Mouse (Mus musculus) hindbrain, embryonic 10.5 days (tissue): ENCODE data around the gene Fbp2. TPM values are rescaled to one million over a fixed set of nuclear protein-coding genes. Genes with fewer than 3 reads are reported as not detected.
"Not testable (repeated sequence)": the region's sequence is repeated elsewhere in the genome, so short reads cannot be mapped to it uniquely, and the experiment has no call there.

Source experiments
- DNase-seq: peaks from one replicate; pipeline ENCODE4 v3.0.0-alpha.2; 2017; ENCODE audit warnings: low spot score
- H3K27ac ChIP-seq: fragments of 300-500 bp; sonication (generic); 2 replicates; pipeline ENCODE4 v1.5.1; 2016; ENCODE audit warnings: mild to moderate bottlenecking, moderate library complexity
- H3K27me3 ChIP-seq: fragments of 300-500 bp; sonication (generic); 2 replicates; pipeline ENCODE4 v1.6.1; 2016; ENCODE audit warnings: mild to moderate bottlenecking; ENCODE audit not compliant: poor library complexity, insufficient read depth, severe bottlenecking
- H3K36me3 ChIP-seq: fragments of 300-500 bp; sonication (generic); 2 replicates; pipeline ENCODE4 v1.6.1; 2016; ENCODE audit warnings: mild to moderate bottlenecking, moderate library complexity
- H3K4me1 ChIP-seq: fragments of 300-500 bp; sonication (generic); replicated peaks from 2 replicates; pipeline ENCODE4 v1.6.1; 2016; ENCODE audit warnings: mild to moderate bottlenecking
- H3K4me3 ChIP-seq: fragments of 300-500 bp; sonication (generic); 2 replicates; pipeline ENCODE4 v1.5.1; 2016; ENCODE audit warnings: mild to moderate bottlenecking, moderate library complexity
- H3K9me3 ChIP-seq: fragments of 300-500 bp; sonication (generic); 2 replicates; pipeline ENCODE4 v1.6.1; 2016; ENCODE audit warnings: mild to moderate bottlenecking, moderate library complexity
- WGBS: fragments of 180-500 bp; shearing (Covaris S2); methylation state at CpG from one replicate; pipeline ENCODE4 v1.1.7; 2016; 5-methylcytosine and 5-hydroxymethylcytosine counted together
- polyA plus RNA-seq: library from polyadenylated mRNA; unstranded; fragments of >200 nt; fragmentation: Nextera tagmentation; extraction: Ambion mirVana; gene quantifications from 2 replicates; pipeline ENCODE4 v1.2.1, GENCODE M21; 2016

The Fbp2 gene
- polyA plus RNA-seq, 1 experiment from 2014 or later: not detected

DNA sequence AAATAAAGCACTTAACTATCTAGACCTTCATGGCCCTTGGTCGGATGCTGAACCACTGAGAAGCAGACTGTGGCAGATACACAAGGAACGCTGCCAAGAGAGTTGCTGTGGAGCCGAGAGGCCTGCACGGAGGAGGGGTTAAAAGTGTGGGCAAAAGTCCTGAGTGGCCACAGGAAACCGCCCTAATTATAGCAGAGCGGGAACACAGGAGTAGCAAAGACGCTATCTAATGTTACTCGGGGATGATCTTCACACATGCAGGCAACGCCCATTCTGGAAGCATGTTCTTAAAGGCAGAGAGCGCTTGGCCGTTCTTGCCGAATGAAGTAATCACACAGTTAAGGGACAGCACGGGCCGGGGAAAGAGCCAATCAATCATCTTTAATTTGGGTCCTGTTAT lies 1.4 kb downstream of the Fbp2 start:
- WGBS: 90% methylated on average over 14 of the region's 14 CpGs
- H3K4me1 ChIP-seq: 0 out of 2 replicates have a peak, but pooled peaks cover 3% of the 10 kb centered on the region
- H3K4me3 ChIP-seq: no peak overlapping the region
- H3K27me3 ChIP-seq: no peaks in the 10 kb centered on the region
- H3K27ac ChIP-seq: no peak overlapping the region
- no peaks in the 10 kb centered on the region for H3K36me3 ChIP-seq
- DNase-seq: no peak
- 0 out of 2 replicates have a peak, but pooled peaks cover 3% of the 10 kb centered on the region for H3K9me3 ChIP-seq

DNA sequence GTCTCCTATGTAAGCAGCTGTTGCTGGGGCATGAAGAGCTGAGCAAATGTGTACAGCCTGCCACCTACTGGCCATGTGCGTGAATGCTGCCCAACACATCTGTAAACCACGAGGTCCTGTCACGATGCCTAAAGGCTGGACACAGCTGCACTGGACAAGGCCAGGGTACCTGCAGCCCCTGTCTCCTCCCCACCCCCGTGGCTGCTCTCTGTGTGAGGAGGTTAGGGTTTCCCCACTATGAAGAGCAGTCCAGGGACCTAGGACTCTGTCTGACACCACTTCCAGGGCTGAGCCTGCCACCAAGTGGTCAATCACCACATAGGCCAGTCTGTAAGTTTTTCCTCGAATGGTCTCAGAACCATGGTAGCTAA lies 1.9 kb downstream of the Fbp2 start:
- DNase-seq: peak; percentile 88
- H3K27ac ChIP-seq: peak overlapping the region; percentile 74
- H3K36me3 ChIP-seq: no peaks in the 10 kb centered on the region
- peak overlapping the region; percentile 40 for H3K4me3 ChIP-seq
- H3K27me3 ChIP-seq: no peaks in the 10 kb centered on the region
- WGBS: 5% methylated on average over 5 of the region's 5 CpGs
- 0 out of 2 replicates have a peak, but pooled peaks cover 3% of the 10 kb centered on the region for H3K9me3 ChIP-seq
- 0 out of 2 replicates have a peak, but pooled peaks cover 3% of the 10 kb centered on the region for H3K4me1 ChIP-seq

DNA sequence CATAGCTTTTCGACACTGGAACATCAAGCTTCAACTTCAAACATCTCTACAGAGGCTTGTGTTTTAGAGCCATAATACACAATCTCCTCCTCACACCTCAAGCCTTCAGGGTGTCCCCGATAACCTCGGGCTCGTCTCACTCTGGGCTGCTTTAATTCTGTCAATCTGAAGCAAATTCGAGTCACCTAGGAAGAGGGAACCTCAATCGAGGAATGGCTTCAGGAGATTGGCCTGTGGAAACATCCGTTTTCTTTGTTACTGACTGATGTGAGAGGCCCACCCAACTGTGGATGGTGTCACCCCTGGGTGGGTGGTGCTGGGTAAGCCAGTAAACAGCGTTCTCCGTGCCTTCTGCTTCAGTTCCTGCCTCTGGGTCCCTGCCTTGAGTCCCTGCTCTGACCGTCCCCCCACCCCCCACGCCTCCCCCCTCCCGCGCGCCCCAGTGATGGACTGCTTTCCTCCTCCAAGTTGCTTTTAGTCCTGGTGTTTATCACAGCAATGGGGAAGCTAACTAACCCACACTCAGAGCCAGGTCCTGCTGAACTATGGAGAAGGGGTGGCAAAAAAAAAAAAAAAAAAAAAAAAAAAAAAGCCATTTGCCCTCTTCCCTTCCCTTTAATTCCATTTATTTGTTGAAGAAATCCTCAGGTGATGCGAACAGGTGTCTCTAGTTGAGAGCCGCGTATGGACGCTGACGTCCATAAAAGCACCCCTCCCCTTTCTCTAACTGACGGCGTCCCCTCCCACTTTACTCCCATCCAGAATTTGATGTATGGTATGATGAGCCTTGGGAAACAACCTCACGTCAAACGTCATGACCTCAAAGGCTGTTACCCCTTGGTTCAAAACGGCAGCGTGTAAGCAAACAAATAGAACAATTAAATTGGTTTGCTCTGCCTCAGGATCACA lies 2.6 kb downstream of the Fbp2 start:
- H3K27ac ChIP-seq: no peak overlapping the region; the same call in 1 of the 2 replicates
- 0 out of 2 replicates have a peak, but pooled peaks cover 3% of the 10 kb centered on the region for H3K4me1 ChIP-seq
- H3K27me3 ChIP-seq: no peaks in the 10 kb centered on the region
- H3K36me3 ChIP-seq: no peaks in the 10 kb centered on the region
- 35% methylated on average over 25 of the region's 25 CpGs for WGBS
- no peak for DNase-seq
- H3K4me3 ChIP-seq: peak overlapping the region; percentile 40
- H3K9me3 ChIP-seq: 0 out of 2 replicates have a peak, but pooled peaks cover 3% of the 10 kb centered on the region

DNA sequence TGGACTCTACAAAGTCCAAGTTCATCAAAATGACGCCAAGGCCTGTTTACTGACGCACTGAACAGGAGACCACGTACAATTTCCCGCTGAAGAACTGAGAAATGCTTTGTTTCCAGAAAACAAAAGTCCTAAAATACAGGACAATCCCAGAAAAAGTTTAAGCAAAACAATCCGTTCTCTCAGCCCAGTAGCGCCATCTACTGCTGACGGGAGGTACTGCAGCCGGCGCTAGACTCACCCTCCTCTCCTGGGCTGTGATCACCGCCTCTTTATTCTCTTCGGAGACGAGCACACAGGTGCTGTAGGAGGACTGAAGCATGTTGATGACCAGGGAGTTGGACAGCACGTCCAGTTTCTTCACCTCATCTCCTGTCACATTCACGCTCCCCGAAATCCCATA lies 3.6 kb downstream of the Fbp2 start:
- WGBS: 9% methylated on average over 15 of the region's 15 CpGs
- DNase-seq: peak; percentile 61

DNA sequence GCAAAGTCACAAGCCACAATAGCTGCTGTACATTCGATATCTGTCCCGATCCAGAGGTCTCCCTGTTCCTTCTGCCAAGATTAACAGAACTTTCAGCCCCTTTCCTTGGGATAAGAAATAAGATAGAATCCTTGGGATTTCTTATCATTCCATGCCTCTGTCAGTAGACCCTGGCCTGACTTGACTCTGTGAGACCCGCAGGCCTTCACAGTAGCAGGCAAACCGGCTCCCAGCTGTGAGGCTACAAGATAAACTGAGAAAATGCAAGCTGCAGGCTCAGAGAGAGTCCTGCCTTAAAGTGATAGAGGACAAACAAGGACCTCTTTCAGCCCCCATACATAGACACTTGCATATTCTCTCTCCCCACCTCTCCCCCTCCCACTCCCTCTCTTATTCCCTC lies 24.9 kb downstream of the Fbp2 start:
- no peaks in the 10 kb centered on the region for H3K4me1 ChIP-seq
- DNase-seq: no peak
- no peaks in the 10 kb centered on the region for H3K36me3 ChIP-seq
- no peaks in the 10 kb centered on the region for H3K9me3 ChIP-seq
- no peaks in the 10 kb centered on the region for H3K27me3 ChIP-seq
- 36% methylated on average over 4 of the region's 4 CpGs for WGBS
- H3K27ac ChIP-seq: no peak overlapping the region
- H3K4me3 ChIP-seq: no peak overlapping the region

More for the DNA sequence above, 3.6 kb downstream of the Fbp2 start:
- no peak overlapping the region for H3K4me3 ChIP-seq
- no peaks in the 10 kb centered on the region for H3K27me3 ChIP-seq
- H3K27ac ChIP-seq: no peak overlapping the region
- no peaks in the 10 kb centered on the region for H3K36me3 ChIP-seq
- H3K4me1 ChIP-seq: 0 out of 2 replicates have a peak, but pooled peaks cover 3% of the 10 kb centered on the region
- 0 out of 2 replicates have a peak, but pooled peaks cover 3% of the 10 kb centered on the region for H3K9me3 ChIP-seq

DNA sequence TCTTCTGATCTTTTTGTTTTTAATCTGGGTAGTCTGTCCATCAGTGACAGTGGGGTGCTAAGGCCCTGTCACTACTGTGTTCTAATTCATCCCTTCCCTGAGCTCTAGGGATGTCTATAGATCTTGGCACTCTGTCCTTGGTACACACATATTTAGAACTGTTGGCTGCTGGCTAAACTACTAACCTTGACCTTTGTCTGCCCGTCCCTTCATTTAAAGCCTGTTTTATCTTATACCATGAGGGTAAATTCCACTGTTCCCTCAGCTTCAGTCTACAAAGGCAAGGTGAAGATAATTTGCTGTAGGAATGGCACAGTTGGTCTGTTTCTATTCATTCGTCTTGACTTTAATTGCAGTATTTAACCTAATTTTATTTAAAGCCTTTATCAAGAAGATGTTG lies 26.0 kb downstream of the Fbp2 start:
- Histone ChIP-seq H3K4me3 (no peak overlapping the region), H3K27ac (no peak overlapping the region), H3K9me3 (no peaks in the 10 kb centered on the region), H3K27me3 (no peaks in the 10 kb centered on the region), H3K4me1 (no peaks in the 10 kb centered on the region), H3K36me3 (no peaks in the 10 kb centered on the region)
- WGBS: 85% methylated on average over 2 of the region's 2 CpGs
- no peak for DNase-seq

DNA sequence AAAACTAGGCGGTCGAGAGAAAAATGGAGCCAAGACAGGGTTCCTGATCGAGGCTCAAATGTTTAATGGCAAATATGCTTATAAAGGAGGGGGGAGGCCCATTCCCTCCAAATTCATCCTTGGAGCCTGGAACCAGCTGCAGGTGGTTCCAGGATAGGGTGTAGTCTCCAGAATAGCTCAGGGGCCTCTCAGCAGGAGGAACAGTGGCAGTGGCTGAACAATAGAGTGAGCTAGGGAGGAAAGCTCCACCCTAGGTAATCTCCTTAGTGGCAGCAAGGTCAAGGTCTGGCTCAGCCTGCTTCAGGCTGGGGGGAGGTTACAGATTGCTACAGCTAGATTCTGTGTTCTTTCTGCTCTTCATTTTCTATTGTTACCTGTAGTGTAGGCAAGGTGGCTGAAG lies 42.5 kb downstream of the Fbp2 start:
- not testable (repeated sequence) for H3K4me1 ChIP-seq, H3K27me3 ChIP-seq, H3K27ac ChIP-seq, DNase-seq, H3K4me3 ChIP-seq, H3K36me3 ChIP-seq
- peaks cover 16% of the 10 kb centered on the region for H3K9me3 ChIP-seq
- 86% methylated on average over 3 of the region's 3 CpGs for WGBS

DNA sequence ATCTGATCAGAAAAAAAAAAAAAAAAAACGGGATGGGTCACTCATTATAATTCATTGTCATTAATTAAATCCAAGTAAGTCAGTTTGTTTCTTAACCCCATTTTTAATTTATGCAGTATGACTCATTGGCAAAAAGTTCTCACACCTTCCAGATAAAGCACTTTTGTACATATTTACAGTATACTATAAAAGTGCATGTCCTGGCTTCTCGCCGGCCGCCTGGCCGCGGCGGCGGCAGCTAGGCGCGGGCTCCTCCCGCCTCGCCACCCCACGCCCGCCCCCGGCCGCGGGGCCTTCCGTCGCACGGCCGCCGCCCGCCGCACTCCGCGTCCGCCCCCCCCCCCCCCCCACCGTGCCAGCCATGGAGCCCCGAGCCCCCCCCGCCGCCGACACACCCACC lies 45.5 kb downstream of the Fbp2 start:
- 9% methylated on average over 32 of the region's 32 CpGs for WGBS
- no peaks in the 10 kb centered on the region for H3K4me1 ChIP-seq
- no peaks in the 10 kb centered on the region for H3K36me3 ChIP-seq
- no peak overlapping the region for H3K27ac ChIP-seq
- no peak for DNase-seq
- peak overlapping the region; percentile 46 for H3K4me3 ChIP-seq
- peaks cover 6% of the 10 kb centered on the region; the same call in 1 of the 2 replicates for H3K9me3 ChIP-seq
- no peaks in the 10 kb centered on the region for H3K27me3 ChIP-seq

DNA sequence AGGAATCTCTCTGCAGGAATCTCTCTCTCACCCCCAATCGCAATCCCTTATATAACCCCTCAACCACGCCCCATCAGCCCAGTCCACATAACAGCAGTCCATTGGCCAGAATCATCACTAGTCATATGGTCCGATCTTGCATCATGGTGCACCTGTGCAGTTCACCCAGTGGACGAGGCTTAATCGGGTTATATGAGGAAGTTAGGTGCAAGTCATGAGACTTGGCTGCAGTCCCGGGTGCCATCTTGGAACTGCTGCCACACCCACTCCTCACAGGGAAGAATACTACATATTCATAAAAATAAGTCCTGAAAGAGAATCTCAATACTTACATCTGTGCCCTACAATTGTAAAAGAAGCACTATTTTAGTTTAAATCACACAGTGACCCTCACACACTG lies 50.2 kb downstream of the Fbp2 start:
- H3K27me3 ChIP-seq, DNase-seq, H3K9me3 ChIP-seq, H3K36me3 ChIP-seq, H3K27ac ChIP-seq, H3K4me3 ChIP-seq, H3K4me1 ChIP-seq: not testable (repeated sequence)
- 93% methylated on average over 6 of the region's 6 CpGs for WGBS

Other genes starting within 250 kb of the Fbp2 start
- gene 6720489N17Rik, start 234.2 kb downstream of the Fbp2 start, polyA plus RNA-seq: 8.9 and 14.0 TPM in 2 replicates
- 19.7 and 25.9 TPM in 2 replicates for gene Platr25, start 97.7 kb downstream of the Fbp2 start, polyA plus RNA-seq
- gene Gm5141, start 72.6 kb downstream of the Fbp2 start, polyA plus RNA-seq: 6.6 and 10.6 TPM in 2 replicates
- 0.12 TPM in 1 of 2 replicates, not detected in the other for gene Fbp1, start 29.9 kb upstream of the Fbp2 start, polyA plus RNA-seq
- gene 2010111I01Rik, start 106.5 kb upstream of the Fbp2 start, polyA plus RNA-seq: 34.6 and 43.5 TPM in 2 replicates